10 mouse cellular contexts compared by ENCODE assay signal in genomic region chr9:29202196-29202595, GRCm38 (mm10).
A peak's percentile ranks its signal among the peaks of the same experiment; 100 is the strongest.
DNase-seq lines count a peak whose midpoint lies in the region; ATAC-seq lines count a peak whose summit lies in the region.
"Had no signal": no experiment of that assay in that cellular context is flagged by ENCODE, and none has a peak within 500 bp of the region (broad histone marks: within the 10 kb centered on the region; RNA-seq: fewer than 3 reads in every experiment).

No protein-coding gene starts in this region.

- intact Hi-C loops in left cerebral cortex, postnatal 36 days (cut with DNase I) = loop anchor here (5.0 kb wide), 2 partner anchors 115 to 210 kb away; no protein-coding TSS in a partner anchor

- no peak for DNase-seq in frontal cortex, postnatal 14 days (ENCODE audit: low spot score in 2 of 2)
- DNase-seq in lung, postnatal 10 days = peak; percentile 7
- no peak for DNase-seq in lung, postnatal 25 days (ENCODE audit: low spot score)
- DNase-seq in left cerebral cortex, postnatal 36 days (ENCODE audit: low spot score in 2 of 2) = peak; percentile 32 to 38
- DNase-seq in thymus, postnatal 4 days = no peak
- DNase-seq: liver, postnatal 0 days; thymus, adult 18-20 months had no signal

- ATAC-seq in frontal cortex, adult (ENCODE audit: low TSS enrichment) = peak; percentile 7; the same call in 1 of the 2 replicates
- no peak for ATAC-seq in heart, embryonic 14.5 days (ENCODE audit: insufficient number of reproducible peaks, insufficient read depth, low FRiP score, low read depth)
- ATAC-seq: liver, postnatal 0 days had no signal

- no peak overlapping the region for H3K4me3 ChIP-seq in heart, embryonic 14.5 days (ENCODE audit: control insufficient read depth in 1 of 2, insufficient read depth in 1 of 2, low read depth in 1 of 2, low read length in 2 of 2)
- H3K4me3 ChIP-seq: kidney, embryonic 15.5 days had no signal

- no peak overlapping the region for H3K9ac ChIP-seq in heart, embryonic 14.5 days (ENCODE audit: low read length)
- H3K9ac ChIP-seq: kidney, embryonic 15.5 days; liver, postnatal 0 days had no signal

- H3K27me3 ChIP-seq in heart, embryonic 14.5 days (ENCODE audit: control insufficient read depth, insufficient read depth, low read length) = no peaks in the 10 kb centered on the region
- H3K27me3 ChIP-seq: kidney, embryonic 15.5 days had no signal

- no peaks in the 10 kb centered on the region for H3K9me3 ChIP-seq in heart, embryonic 14.5 days (ENCODE audit: control insufficient read depth, low read length)
- H3K9me3 ChIP-seq: kidney, embryonic 15.5 days had no signal

- no peaks in the 10 kb centered on the region for H3K36me3 ChIP-seq in heart, embryonic 14.5 days (ENCODE audit: control insufficient read depth, insufficient read depth, low read length)
- H3K36me3 ChIP-seq: kidney, embryonic 15.5 days had no signal

- H3K27ac ChIP-seq in heart, embryonic 14.5 days (replicated peaks in 1 of 2; ENCODE audit: control insufficient read depth in 1 of 2, insufficient read depth in 1 of 2, low read depth in 2 of 2, low read length in 2 of 2) = peak overlapping the region; percentile 59 to 78; a peak in 3 of 4 replicates
- H3K27ac ChIP-seq: kidney, embryonic 15.5 days had no signal

- H3K4me2 ChIP-seq in heart, embryonic 14.5 days (ENCODE audit: low read length) = no peak overlapping the region

- whole genome bisulfite sequencing in heart, embryonic 14.5 days = 17% methylated on average over 2 of the region's 2 CpGs

- peaks cover 25 to 35% of the 10 kb centered on the region in 2 experiments for H3K4me1 ChIP-seq in heart, embryonic 14.5 days (ENCODE audit: control insufficient read depth in 2 of 2, insufficient read depth in 2 of 2, low read length in 2 of 2)

Comparison
In these comparisons a context has a peak if more than half of its experiments do, and no peak if none do; other contexts are left out.
1. DNase-seq: peak in lung, postnatal 10 days (single experiment) and left cerebral cortex, postnatal 36 days (2 of 2); none in frontal cortex, postnatal 14 days (0 of 2), lung, postnatal 25 days (single experiment) and thymus, postnatal 4 days (single experiment).